Mouse (Mus musculus): ENCODE data around the gene Bricd5. TPM values are rescaled to one million over a fixed set of nuclear protein-coding genes. Genes with fewer than 3 reads are reported as not detected.
"Not testable (repeated sequence)": the region's sequence is repeated elsewhere in the genome, so short reads cannot be mapped to it uniquely, and the experiment has no call there.

Gene Bricd5
- polyA plus RNA-seq, 1 experiment from 2014 or later = not detected

DNA sequence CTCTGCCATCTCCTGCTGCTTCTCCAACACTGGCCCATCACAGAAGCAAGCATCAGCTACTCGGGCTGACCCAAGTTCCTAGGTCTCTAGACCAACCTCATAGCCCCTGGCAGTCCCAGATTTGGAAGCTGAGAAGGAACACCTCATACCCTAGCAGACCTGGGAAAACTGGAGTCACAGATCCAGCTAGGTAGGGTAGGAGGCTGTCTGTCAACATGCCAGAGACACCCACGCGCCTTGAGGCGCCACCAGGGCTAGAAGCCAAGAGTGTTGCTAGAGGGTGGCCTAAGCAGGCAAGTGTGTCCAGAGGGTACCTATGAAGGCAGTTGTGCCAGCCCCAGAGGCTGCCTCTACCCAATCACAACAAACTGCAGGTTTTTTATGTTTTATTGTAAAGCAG lies 30.3 kb upstream of the Bricd5 start:
- Histone ChIP-seq H3K27me3 (ENCODE audit: low read depth, poor library complexity, severe bottlenecking) (no peaks in the 10 kb centered on the region), H3K9me3 (replicated peaks) (no peaks in the 10 kb centered on the region), H3K36me3 (peaks cover 100% of the 10 kb centered on the region), H3K4me1 (no peaks in the 10 kb centered on the region), H3K4me3 (no peak overlapping the region), H3K27ac (no peak overlapping the region)
- 90% methylated on average over 4 of the region's 4 CpGs for WGBS
- no peak for DNase-seq (ENCODE audit: low spot score)

GRCm38 (mm10) chr17:24446590-24446989 lies 27.1 kb upstream of the Bricd5 start:
- Histone ChIP-seq H3K36me3 (peaks cover 100% of the 10 kb centered on the region), H3K4me3 (no peak overlapping the region), H3K27me3 (ENCODE audit: low read depth, poor library complexity, severe bottlenecking) (no peaks in the 10 kb centered on the region), H3K27ac (no peak overlapping the region), H3K4me1 (no peaks in the 10 kb centered on the region), H3K9me3 (replicated peaks) (no peaks in the 10 kb centered on the region)
- WGBS = 97% methylated on average over 8 of the region's 8 CpGs
- DNase-seq (ENCODE audit: low spot score) = no peak

DNA sequence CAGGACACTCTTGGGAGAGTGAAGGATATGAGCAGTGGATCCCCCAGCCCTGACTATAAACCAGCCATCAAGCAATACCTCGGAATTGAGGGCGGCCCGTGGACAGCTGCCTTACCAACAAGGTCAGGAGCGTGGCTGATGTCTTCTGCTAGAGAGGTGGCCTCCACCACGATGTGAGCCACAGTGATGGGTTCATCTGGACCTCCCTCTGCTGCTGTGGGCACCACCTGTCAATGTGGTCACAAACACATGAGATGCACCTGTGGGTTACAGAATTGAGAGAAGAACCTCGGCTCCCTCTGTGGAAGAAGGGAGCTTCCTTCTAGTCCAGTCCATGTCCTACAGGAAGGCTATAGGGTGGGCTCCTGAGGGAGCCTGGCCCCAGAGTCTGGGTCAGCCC lies 24.2 kb upstream of the Bricd5 start:
- DNase-seq (ENCODE audit: low spot score) = no peak
- Histone ChIP-seq H3K4me3 (no peak overlapping the region), H3K27me3 (ENCODE audit: low read depth, poor library complexity, severe bottlenecking) (no peaks in the 10 kb centered on the region), H3K36me3 (peaks cover 73% of the 10 kb centered on the region), H3K4me1 (peaks cover 10% of the 10 kb centered on the region), H3K27ac (no peak overlapping the region), H3K9me3 (replicated peaks) (no peaks in the 10 kb centered on the region)
- 93% methylated on average over 6 of the region's 6 CpGs for WGBS

DNA sequence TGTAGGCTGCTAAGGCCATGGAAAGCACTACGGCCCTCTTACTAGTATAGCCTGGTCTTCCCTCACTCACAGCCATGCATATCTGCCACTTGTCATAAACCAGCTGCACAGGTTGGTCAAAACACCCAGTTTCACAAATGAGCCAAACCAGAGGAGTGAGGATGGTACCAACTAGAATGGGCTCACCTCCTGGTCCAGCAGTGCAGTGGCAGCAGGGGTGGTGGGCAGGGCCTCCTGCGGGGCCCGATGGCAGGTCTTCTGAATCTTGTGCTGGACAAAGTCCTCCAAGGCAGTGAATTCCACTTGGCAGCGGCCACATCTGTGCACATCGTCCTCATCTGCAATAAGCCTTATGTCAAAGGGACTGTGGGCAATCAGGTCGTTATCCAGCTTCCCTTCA lies 22.5 kb upstream of the Bricd5 start:
- Histone ChIP-seq H3K4me3 (no peak overlapping the region), H3K36me3 (peaks cover 56% of the 10 kb centered on the region), H3K9me3 (replicated peaks) (no peaks in the 10 kb centered on the region), H3K27ac (no peak overlapping the region), H3K27me3 (ENCODE audit: low read depth, poor library complexity, severe bottlenecking) (no peaks in the 10 kb centered on the region), H3K4me1 (peaks cover 16% of the 10 kb centered on the region)
- no peak for DNase-seq (ENCODE audit: low spot score)
- WGBS = 94% methylated on average over 6 of the region's 6 CpGs

DNA sequence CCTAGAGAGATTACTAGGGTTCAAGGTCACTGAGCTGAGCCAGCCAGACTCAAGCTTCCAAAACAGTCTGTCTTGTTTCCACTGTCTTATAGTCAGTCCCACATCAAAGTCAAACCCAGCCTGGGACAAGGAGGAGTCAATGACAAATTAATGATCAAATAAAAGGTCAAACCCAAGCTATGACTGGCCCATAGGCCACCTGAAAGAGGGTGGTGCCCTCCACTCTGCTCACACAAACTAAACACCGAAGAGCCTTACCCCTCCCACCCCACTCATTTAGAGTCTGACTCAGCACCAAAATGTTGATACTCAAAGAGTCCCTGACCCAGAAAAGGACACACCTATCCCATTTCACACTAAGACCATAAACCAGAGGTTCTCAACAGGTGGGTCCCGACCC lies 20.3 kb upstream of the Bricd5 start:
- DNase-seq (ENCODE audit: low spot score) = no peak
- Histone ChIP-seq H3K9me3 (replicated peaks) (no peaks in the 10 kb centered on the region), H3K27me3 (ENCODE audit: low read depth, poor library complexity, severe bottlenecking) (no peaks in the 10 kb centered on the region), H3K4me3 (peak overlapping the region; percentile 74; the same call in 1 of the 2 replicates), H3K27ac (no peak overlapping the region), H3K36me3 (peaks cover 34% of the 10 kb centered on the region), H3K4me1 (peaks cover 16% of the 10 kb centered on the region)
- 89% methylated on average over 2 of the region's 2 CpGs for WGBS

DNA sequence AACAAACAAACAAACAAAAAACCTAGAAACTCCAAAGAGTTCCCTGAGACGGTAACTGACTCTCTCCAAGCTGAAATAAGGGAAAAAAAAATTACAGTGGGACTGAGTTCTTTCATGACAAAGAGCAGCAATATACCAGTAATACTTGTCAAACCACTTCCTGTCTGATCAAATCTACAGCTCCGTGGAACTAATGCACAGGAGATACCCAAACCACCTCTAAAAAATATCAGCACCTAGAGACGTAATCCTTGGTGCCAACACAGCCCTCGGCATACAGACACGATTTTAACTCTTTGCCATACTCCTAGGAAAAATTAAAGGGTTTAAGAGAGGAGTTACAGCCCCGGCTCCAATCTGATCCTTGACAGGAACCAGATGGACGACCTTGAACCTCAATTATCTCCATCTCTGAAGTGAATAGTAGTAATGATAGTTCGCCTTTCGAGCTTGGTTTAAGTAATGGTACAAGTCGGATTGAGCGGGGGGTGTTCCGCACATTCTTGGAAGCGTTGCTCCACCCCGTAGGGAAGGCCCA lies 19.4 kb upstream of the Bricd5 start:
- no peaks in the 10 kb centered on the region for H3K9me3 ChIP-seq (replicated peaks)
- H3K4me1 ChIP-seq = peaks cover 16% of the 10 kb centered on the region
- DNase-seq (ENCODE audit: low spot score) = no peak
- H3K36me3 ChIP-seq = peaks cover 25% of the 10 kb centered on the region
- H3K27ac ChIP-seq = peak overlapping the region; percentile 89
- peak overlapping the region; percentile 74 for H3K4me3 ChIP-seq
- 9% methylated on average over 14 of the region's 14 CpGs for WGBS
- H3K27me3 ChIP-seq (ENCODE audit: low read depth, poor library complexity, severe bottlenecking) = no peaks in the 10 kb centered on the region

DNA sequence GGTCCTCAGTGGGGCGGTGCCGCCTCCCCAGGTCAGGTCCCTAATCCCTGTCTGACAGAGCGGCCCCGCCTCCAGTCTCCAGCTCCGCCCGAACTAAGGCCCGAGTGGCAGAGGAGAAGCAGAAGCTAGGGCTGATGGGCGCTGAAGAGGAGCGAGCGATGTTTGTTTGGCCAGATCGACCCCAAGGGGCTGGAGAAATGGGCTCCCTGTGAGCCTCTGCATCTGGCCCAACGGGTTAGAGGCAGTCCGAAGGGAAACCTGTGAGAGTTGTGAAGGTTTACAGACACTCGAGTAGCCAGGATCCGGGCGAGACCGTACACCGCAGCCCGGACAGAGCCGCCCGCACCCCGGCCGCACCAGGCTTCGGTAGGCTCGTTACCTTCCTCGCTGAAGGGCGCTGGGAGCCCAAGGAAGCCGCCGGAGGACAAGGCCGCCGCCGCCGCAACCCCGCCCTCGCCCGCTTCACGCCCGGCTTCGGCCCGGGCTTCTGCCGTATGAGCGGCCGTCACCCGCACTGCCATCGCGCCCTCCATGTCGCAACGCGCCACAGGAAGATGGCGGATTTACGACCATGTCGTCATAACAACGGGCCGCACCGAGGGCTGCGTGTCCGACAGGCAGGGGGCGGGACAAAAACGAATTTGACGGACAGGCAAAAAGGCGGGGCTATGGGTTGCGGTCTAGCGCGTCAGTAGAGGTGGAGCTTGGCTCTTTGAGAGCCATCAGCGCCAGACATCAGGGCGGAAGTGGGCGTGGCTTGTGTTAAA lies 18.7 kb upstream of the Bricd5 start:
- Histone ChIP-seq H3K4me1 (peaks cover 16% of the 10 kb centered on the region), H3K36me3 (peaks cover 19% of the 10 kb centered on the region), H3K4me3 (peak overlapping the region; percentile 74), H3K27me3 (ENCODE audit: low read depth, poor library complexity, severe bottlenecking) (no peaks in the 10 kb centered on the region), H3K27ac (peak overlapping the region; percentile 89), H3K9me3 (replicated peaks) (no peaks in the 10 kb centered on the region)
- under 1% methylated on average over 67 of the region's 67 CpGs for WGBS
- peak; percentile 98 for DNase-seq (ENCODE audit: low spot score)

DNA sequence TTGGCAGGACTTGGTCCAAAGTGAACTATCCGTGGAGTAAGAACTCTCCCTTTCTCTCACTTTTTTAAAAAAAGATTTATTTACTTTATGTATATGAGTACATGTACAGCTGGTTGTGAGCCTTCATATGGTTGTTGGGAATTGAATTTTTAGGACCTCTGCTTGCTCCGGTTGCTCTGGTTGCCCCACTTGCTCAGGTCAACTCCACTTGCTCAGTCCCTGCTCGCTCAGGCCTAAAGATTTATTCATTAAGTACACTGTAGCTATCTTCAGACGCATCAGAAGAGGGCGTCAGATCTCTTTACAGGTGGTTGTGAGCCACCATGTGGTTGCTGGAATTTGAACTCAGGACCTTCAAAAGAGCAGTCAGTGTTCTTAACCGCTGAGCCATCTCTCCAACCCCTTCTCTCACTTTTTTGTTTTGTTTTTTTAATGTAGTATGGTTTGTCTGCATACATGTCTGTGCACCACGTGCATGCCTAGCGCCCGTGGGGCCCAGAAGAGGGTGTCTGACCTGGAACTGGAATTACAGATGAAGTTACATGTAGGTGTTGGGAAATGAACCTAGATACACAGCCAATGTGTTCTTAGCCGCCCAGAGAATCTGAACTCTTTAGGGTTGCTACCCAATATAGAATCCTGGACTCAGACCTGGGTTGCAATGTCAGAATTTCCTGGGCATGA lies 18.0 kb upstream of the Bricd5 start:
- not testable (repeated sequence) for DNase-seq (ENCODE audit: low spot score); H3K27me3 ChIP-seq (ENCODE audit: low read depth, poor library complexity, severe bottlenecking); H3K9me3 ChIP-seq (replicated peaks)
- H3K36me3 ChIP-seq = peaks cover 11% of the 10 kb centered on the region
- peaks cover 16% of the 10 kb centered on the region for H3K4me1 ChIP-seq
- peak overlapping the region; percentile 25; the same call in 1 of the 2 replicates for H3K27ac ChIP-seq
- 52% methylated on average over 10 of the region's 10 CpGs for WGBS
- H3K4me3 ChIP-seq = peak overlapping the region; percentile 74

DNA sequence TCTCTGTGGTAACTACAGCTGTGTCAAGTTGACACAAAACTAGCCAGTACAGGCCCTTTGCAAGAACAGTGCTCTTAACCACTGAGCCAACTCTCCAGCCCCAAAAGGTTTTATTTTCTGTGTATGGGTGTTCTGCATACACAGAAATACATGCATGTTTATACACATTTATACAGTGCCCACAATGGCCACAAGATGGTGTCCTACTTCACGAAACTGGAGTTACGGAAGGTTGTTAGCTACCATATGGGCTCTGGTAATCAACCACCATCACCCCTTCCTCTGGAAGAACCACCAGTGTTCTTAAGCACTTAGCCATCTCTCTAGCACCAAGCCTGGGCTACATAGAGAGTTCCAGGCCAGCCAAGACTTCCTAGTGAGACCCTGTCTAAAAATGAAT lies 12.1 kb upstream of the Bricd5 start:
- H3K4me3 ChIP-seq = no peak overlapping the region
- 77% methylated on average over 2 of the region's 2 CpGs for WGBS

DNA sequence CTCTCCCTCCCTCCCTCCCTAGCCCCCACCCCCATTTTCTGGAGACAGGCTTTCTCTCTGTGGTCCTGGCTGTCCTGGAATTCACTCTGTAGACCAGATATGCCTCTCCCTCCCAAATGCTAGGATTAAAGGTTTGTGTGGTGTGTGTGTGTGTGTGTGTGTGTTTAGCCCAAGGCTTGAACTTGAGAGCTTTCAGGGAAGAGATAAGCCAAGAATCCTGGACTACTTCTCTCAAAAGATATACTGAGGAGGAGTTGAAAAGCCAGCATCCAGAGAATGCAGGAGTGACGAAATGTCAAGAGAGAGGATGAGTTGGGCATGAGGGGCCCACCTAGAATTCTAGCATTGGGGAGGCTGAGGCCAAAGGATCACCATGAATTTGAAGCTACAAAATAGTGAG lies 10.8 kb upstream of the Bricd5 start:
- H3K36me3 ChIP-seq = no peaks in the 10 kb centered on the region
- H3K9me3 ChIP-seq (replicated peaks) = no peaks in the 10 kb centered on the region
- no peak overlapping the region for H3K4me3 ChIP-seq
- no peaks in the 10 kb centered on the region for H3K27me3 ChIP-seq (ENCODE audit: low read depth, poor library complexity, severe bottlenecking)
- DNase-seq (ENCODE audit: low spot score) = no peak
- WGBS = 83% methylated on average over 1 of the region's 1 CpGs
- no peaks in the 10 kb centered on the region for H3K4me1 ChIP-seq
- no peak overlapping the region for H3K27ac ChIP-seq

More for the DNA sequence above, 12.1 kb upstream of the Bricd5 start:
- DNase-seq (ENCODE audit: low spot score) = no peak
- Histone ChIP-seq H3K27me3 (ENCODE audit: low read depth, poor library complexity, severe bottlenecking) (no peaks in the 10 kb centered on the region), H3K27ac (no peak overlapping the region), H3K4me1 (no peaks in the 10 kb centered on the region), H3K36me3 (no peaks in the 10 kb centered on the region), H3K9me3 (replicated peaks) (no peaks in the 10 kb centered on the region)

GRCm38 (mm10) chr17:24463374-24464133 lies 10.1 kb upstream of the Bricd5 start:
- 60% methylated on average over 6 of the region's 6 CpGs for WGBS
- H3K27ac ChIP-seq = no peak overlapping the region

DNA sequence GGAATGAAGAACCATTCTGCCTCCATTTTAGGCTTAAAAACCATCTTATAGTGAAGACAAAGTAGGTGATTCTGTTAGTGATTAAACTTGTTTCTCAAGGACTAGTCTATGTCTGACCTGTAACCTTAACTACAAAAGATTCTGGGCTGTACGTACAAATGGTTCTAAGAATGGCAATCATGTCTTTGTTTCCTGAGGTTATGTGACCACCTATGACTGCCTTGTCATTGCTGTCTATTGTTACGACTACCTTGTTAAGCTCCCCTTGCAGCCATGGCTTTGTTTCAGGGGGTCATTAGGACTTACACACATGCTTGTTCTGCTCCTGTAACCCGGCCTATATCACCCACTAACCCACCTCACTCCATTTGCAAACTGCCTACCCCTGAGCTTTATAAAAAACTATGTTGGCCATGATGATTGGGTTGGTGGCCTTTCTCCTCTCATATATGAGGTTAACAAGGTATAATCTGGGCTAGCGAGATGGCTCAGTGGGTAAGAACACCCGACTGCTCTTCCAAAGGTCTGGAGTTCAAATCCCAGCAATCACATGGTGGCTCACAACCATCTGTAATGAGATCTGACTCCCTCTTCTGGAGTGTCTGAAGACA lies 4.9 kb upstream of the Bricd5 start:
- Histone ChIP-seq H3K4me3 (no peak overlapping the region), H3K36me3 (peaks cover 16% of the 10 kb centered on the region), H3K9me3 (replicated peaks) (no peaks in the 10 kb centered on the region), H3K27ac (no peak overlapping the region), H3K27me3 (ENCODE audit: low read depth, poor library complexity, severe bottlenecking) (no peaks in the 10 kb centered on the region), H3K4me1 (peaks cover 33% of the 10 kb centered on the region)
- 90% methylated on average over 5 of the region's 5 CpGs for WGBS
- DNase-seq (ENCODE audit: low spot score) = no peak

More at GRCm38 (mm10) chr17:24463374-24464133, 10.1 kb upstream of the Bricd5 start:
- DNase-seq (ENCODE audit: low spot score) = no peak
- Histone ChIP-seq H3K9me3 (replicated peaks) (no peaks in the 10 kb centered on the region), H3K4me3 (no peak overlapping the region), H3K27me3 (ENCODE audit: low read depth, poor library complexity, severe bottlenecking) (no peaks in the 10 kb centered on the region), H3K4me1 (no peaks in the 10 kb centered on the region), H3K36me3 (no peaks in the 10 kb centered on the region)

Data from limb, embryonic 10.5 days (tissue).